Mouse (Mus musculus) hindbrain, embryonic 11.5 days (tissue): ENCODE results near the gene 4930556J24Rik. TPM values are rescaled to one million over a fixed set of nuclear protein-coding genes. Genes with fewer than 3 reads are reported as not detected.
"Not testable (repeated sequence)": the region's sequence is repeated elsewhere in the genome, so short reads cannot be mapped to it uniquely, and the experiment has no call there.

Source experiments
- ATAC-seq: fragments of 200-750 bp; cut with Nextera tagmentation; 2 replicates; pipeline ENCODE4 v1.8.0; 2017; ENCODE audit warnings: mild to moderate bottlenecking, moderate TSS enrichment, moderate library complexity; ENCODE audit not compliant: low FRiP score
- DNase-seq: peaks from one replicate; pipeline ENCODE4 v3.0.0-alpha.2; 2015; ENCODE audit warnings: low spot score
- H3K27ac ChIP-seq: fragments of 300-500 bp; sonication (generic); 2 replicates; pipeline ENCODE4 v1.5.1; 2014; ENCODE audit warnings: mild to moderate bottlenecking, low read depth, low read length
- H3K27me3 ChIP-seq: fragments of 300-500 bp; sonication (generic); 2 replicates; pipeline ENCODE4 v1.6.1; 2014; ENCODE audit warnings: mild to moderate bottlenecking, low read length, moderate library complexity, mixed read lengths; ENCODE audit not compliant: control insufficient read depth, insufficient read depth
- H3K36me3 ChIP-seq: fragments of 300-500 bp; sonication (generic); 2 replicates; pipeline ENCODE4 v1.6.1; 2014; ENCODE audit warnings: mild to moderate bottlenecking, low read length, moderate library complexity, mixed read lengths; ENCODE audit not compliant: control insufficient read depth, insufficient read depth
- H3K4me1 ChIP-seq: fragments of 300-500 bp; sonication (generic); replicated peaks from 2 replicates; pipeline ENCODE4 v1.6.1; 2014; ENCODE audit warnings: low read length, mixed read lengths; ENCODE audit not compliant: control insufficient read depth, insufficient read depth
- H3K4me2 ChIP-seq: fragments of 300-500 bp; sonication (generic); replicated peaks from 2 replicates; pipeline ENCODE4 v1.6.1; 2014; ENCODE audit warnings: mild to moderate bottlenecking, low read depth, low read length
- H3K4me3 ChIP-seq: fragments of 300-500 bp; sonication (generic); 2 replicates; pipeline ENCODE4 v1.5.1; 2014; ENCODE audit warnings: low read depth, low read length
- H3K9ac ChIP-seq: fragments of 300-500 bp; sonication (generic); 2 replicates; pipeline ENCODE4 v1.6.1; 2014; ENCODE audit warnings: low read depth, low read length
- H3K9me3 ChIP-seq: fragments of 300-500 bp; sonication (generic); 2 replicates; pipeline ENCODE4 v1.6.1; 2016; ENCODE audit warnings: low read length; ENCODE audit not compliant: control insufficient read depth
- WGBS: fragments of 180-500 bp; shearing (Covaris S2); extraction: QIAGEN DNeasy Blood & Tissue Kit; methylation state at CpG from one replicate; pipeline ENCODE4 v1.1.7; 2014; 5-methylcytosine and 5-hydroxymethylcytosine counted together
- polyA plus RNA-seq: library from polyadenylated mRNA; unstranded; fragments of >200 nt; fragmentation: Nextera tagmentation; extraction: Ambion mirVana; gene quantifications from 2 replicates; pipeline ENCODE4 v1.2.1, GENCODE M21; 2014

Gene 4930556J24Rik
- polyA plus RNA-seq, 1 experiment from 2014 or later, result 0.19 TPM

DNA sequence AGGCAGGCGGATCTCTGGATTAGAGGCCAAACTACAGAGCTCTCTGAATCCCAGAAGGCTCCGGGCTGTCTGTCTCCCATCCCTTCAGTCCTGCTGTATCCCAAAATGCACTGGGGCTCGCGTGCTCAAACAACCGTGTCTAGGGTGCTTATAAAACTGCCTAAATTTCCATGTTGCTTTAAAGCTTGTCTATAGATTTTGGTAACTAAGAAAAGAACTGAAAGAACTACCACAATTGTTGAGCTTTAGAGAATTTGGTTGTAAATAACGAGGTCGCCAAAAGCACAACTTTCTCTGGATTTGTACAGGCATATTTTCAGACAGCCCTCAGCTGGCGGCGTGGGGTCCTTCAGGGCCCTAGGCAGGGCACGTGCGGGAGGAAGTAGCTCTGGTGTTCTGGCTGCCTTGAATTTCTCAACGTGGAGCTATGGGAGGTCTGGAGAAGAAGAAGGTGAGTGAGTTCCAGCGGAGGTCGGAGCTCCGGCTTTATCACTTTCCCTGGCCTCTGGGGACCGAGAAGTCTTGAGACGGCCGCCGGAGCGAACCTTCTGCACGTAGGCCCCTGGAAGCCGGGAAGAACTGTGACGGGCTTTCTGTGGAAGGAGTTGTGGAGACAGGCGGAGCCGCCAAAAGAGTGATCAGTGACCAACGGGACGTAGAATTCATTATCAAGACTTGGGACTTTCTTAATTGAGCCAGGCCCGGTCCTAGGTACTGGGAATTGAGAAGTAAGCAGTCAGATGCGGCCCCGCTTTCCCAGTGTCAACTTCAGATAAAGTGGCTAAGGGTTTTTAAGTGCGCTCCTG lies 12.8 kb downstream of the 4930556J24Rik start, which contains the start of gene Pes1:
Pes1 (plus strand) TSS at position 366 of the 806 bp plus-strand sequence.
- WGBS, result under 1% methylated on average over 31 of the region's 31 CpGs
- 0 out of 2 replicates have a peak, but pooled peaks cover 3% of the 10 kb centered on the region for H3K36me3 ChIP-seq
- H3K4me1 ChIP-seq, result no peaks in the 10 kb centered on the region; the same call in 1 of the 2 replicates
- H3K9me3 ChIP-seq, result no peaks in the 10 kb centered on the region
- peak within 1 kb of the TSS; percentile 64 for H3K4me2 ChIP-seq
- H3K27me3 ChIP-seq, result no peaks in the 10 kb centered on the region
- H3K27ac ChIP-seq, result 0 out of 2 replicates have a peak within 1 kb of the TSS, but pooled peaks have one; percentile 27
- ATAC-seq, result peak; percentile 95
- peak; percentile 86 for DNase-seq
- peak within 1 kb of the TSS; percentile 71 for H3K9ac ChIP-seq
- H3K4me3 ChIP-seq, result peak within 1 kb of the TSS; percentile 79

DNA sequence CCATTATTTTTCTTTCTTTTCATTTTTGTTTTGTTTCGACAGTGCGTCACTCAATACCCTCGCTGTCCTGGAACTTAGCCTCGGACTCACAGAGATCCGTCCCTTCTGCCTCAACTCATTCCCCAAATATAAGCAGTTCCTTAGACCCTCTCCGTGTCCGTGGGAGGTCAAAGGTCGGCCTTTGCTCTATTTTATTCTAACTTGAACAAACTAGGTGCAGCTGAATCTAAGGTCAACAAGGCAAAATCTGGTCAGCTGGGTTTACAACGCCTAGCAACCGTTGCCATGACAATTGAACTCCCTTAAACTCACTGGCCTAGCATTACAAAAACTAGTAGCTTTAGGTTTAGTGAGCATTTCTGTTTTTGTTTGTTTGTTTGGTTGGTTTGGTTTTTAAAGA lies 13.4 kb downstream of the 4930556J24Rik start:
- peak overlapping the region; percentile 79; the same call in 1 of the 2 replicates for H3K4me3 ChIP-seq
- WGBS, result 72% methylated on average over 10 of the region's 10 CpGs
- peak overlapping the region; percentile 71; the same call in 1 of the 2 replicates for H3K9ac ChIP-seq
- H3K36me3 ChIP-seq, result 0 out of 2 replicates have a peak, but pooled peaks cover under 1% of the 10 kb centered on the region
- H3K9me3 ChIP-seq, result no peaks in the 10 kb centered on the region
- H3K27me3 ChIP-seq, result no peaks in the 10 kb centered on the region
- ATAC-seq, result peak; percentile 20
- DNase-seq, result no peak
- 0 out of 2 replicates have a peak overlapping the region, but pooled peaks have one; percentile 27 for H3K27ac ChIP-seq
- peak overlapping the region; percentile 64 for H3K4me2 ChIP-seq
- no peaks in the 10 kb centered on the region; the same call in 1 of the 2 replicates for H3K4me1 ChIP-seq

DNA sequence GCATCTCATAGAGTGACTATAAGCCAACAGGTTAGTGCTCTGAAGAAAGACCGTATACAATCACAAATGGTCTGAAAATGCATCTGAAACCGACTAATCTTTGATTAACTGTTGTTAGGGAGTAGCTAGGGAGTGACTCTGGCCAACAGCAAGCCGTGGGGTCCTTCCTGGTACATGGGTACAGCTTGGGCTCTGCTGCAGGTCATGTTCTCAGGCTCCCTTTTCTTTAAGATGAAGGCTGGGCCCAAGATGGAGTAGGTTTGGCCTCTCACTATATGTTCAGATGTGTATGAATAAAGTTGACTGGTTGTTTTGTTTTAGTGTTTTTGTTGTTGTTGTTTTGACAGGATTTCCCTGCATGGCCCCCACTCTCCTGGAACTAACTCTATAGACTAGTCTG lies 14.8 kb downstream of the 4930556J24Rik start:
- no peak for ATAC-seq
- H3K27me3 ChIP-seq, result no peaks in the 10 kb centered on the region
- H3K27ac ChIP-seq, result no peak overlapping the region
- WGBS, result 72% methylated on average over 3 of the region's 3 CpGs
- H3K4me1 ChIP-seq, result no peaks in the 10 kb centered on the region; the same call in 1 of the 2 replicates
- no peak overlapping the region for H3K4me3 ChIP-seq
- H3K9ac ChIP-seq, result no peak overlapping the region
- no peak overlapping the region for H3K4me2 ChIP-seq
- no peak for DNase-seq
- H3K9me3 ChIP-seq, result no peaks in the 10 kb centered on the region
- no peaks in the 10 kb centered on the region for H3K36me3 ChIP-seq

DNA sequence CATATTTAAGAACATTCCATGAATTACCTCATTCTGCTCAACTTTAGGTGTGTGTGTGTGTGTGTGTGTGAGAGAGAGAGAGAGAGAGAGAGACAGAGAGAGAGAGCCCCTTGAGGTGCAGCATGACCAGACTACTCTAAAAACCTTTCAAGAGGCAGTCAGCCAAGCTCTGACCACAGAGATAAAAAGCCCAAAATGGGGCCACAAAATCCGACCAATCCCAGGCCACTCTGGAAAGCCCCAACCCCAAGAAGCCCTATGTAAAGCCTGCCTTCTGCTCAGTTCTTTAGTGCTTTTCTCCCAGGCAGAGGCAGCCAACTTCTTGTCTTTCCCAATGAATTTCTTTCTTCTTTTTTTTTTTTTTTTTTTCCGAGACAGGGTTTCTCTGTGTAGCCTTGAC lies 15.7 kb downstream of the 4930556J24Rik start:
- no peaks in the 10 kb centered on the region; the same call in 1 of the 2 replicates for H3K4me1 ChIP-seq
- 48% methylated on average over 1 of the region's 2 CpGs for WGBS
- H3K9me3 ChIP-seq, result no peaks in the 10 kb centered on the region
- H3K4me2 ChIP-seq, result no peak overlapping the region
- no peak overlapping the region for H3K27ac ChIP-seq
- no peak overlapping the region for H3K4me3 ChIP-seq
- no peaks in the 10 kb centered on the region for H3K36me3 ChIP-seq
- H3K9ac ChIP-seq, result no peak overlapping the region
- H3K27me3 ChIP-seq, result no peaks in the 10 kb centered on the region
- no peak for DNase-seq
- ATAC-seq, result no peak

DNA sequence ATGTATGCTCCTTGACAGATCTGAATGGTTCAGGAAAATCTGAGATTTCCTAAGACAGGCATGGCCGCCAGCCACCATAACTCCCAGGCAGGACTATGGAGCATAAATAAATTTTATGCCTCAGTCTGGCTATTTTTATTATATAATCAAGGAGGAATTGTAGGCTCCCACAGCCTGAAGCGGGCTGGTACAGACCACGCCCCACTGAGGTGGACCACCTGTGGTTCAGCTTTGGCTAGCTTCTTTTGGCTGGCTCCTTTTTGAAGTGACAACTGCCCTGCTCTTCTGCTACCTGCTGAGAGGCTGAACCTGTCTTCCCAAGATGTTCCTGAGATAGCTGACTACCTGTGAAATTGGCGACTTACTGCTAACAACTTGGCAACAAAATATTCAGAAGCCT lies 21.2 kb downstream of the 4930556J24Rik start:
- ATAC-seq, H3K27me3 ChIP-seq, H3K9me3 ChIP-seq, H3K9ac ChIP-seq, DNase-seq, H3K27ac ChIP-seq, H3K4me2 ChIP-seq, H3K36me3 ChIP-seq, H3K4me3 ChIP-seq, H3K4me1 ChIP-seq: not testable (repeated sequence)
- 78% methylated on average over 4 of the region's 4 CpGs for WGBS

DNA sequence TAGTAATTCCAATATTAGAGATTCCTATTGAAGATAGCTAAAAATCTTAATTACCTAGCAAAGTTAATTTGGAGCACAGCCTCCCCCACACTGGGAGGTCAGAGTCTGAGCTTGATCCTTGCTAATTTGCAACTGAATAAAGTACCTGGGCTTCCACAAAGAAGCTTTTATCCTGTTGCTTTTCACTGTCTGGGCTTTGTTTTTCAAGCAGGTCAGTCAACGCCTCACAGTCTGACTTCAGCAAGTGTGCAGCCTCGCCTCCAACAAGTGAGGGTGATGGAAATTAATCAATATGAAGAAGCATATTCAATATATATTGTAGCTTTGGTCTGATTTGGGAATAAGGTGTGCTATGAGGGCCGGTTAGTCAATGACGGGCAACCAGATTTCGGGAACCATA lies 21.7 kb downstream of the 4930556J24Rik start:
- not testable (repeated sequence) for H3K9me3 ChIP-seq, H3K36me3 ChIP-seq, ATAC-seq, H3K27me3 ChIP-seq, H3K4me1 ChIP-seq, H3K4me3 ChIP-seq, H3K4me2 ChIP-seq, H3K27ac ChIP-seq, DNase-seq, H3K9ac ChIP-seq
- 77% methylated on average over 5 of the region's 5 CpGs for WGBS

DNA sequence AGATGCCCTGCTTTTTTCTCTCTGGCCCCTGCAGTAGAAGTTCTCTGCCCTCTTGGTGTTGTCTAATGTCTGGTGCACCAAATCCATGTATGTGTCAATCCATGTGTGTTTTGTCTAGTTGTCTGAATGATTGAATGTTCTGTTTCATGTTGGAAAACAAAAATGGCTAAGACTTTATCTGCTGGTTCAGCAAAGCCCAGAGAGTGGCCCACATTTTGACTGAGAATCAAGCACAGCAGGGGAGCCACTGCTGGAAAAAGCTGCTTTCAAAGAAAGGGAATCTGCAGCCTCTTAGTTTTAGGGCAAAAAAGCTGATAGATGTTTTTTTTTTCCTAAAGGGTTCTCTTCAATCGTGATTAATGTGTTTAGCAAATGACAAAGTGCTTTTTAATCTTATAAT lies 30.2 kb downstream of the 4930556J24Rik start:
- Histone ChIP-seq H3K4me2 (no peak overlapping the region), H3K27me3 (no peaks in the 10 kb centered on the region), H3K9me3 (no peaks in the 10 kb centered on the region), H3K27ac (no peak overlapping the region), H3K4me3 (no peak overlapping the region), H3K4me1 (no peaks in the 10 kb centered on the region), H3K9ac (no peak overlapping the region), H3K36me3 (no peaks in the 10 kb centered on the region)
- ATAC-seq, result no peak
- DNase-seq, result no peak
- 5% methylated on average over 1 of the region's 1 CpGs for WGBS

DNA sequence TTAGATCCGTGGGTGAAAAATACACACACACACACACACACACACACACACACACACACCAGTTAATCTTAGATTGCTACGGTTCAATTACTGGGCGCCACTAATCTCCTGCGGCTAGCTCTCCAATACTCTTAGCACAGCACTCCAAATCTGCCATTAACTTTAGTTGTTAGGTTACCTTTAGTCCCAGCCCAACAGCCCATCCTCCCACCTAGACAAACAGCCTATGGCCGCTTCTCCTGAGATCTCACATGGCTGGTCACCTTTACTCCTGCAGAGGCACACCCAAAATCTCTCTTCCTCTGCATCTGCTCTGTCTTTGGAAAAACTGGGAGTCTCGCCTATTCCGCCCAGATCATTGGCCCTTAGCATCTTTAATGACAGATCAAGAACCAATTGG lies 35.2 kb downstream of the 4930556J24Rik start:
- H3K27me3 ChIP-seq, result no peaks in the 10 kb centered on the region
- 95% methylated on average over 7 of the region's 7 CpGs for WGBS
- DNase-seq (no peak), ATAC-seq (no peak)
- H3K4me1 ChIP-seq, result no peaks in the 10 kb centered on the region
- no peak overlapping the region for H3K27ac ChIP-seq
- no peak overlapping the region for H3K4me3 ChIP-seq
- H3K36me3 ChIP-seq, result no peaks in the 10 kb centered on the region
- H3K4me2 ChIP-seq, result no peak overlapping the region
- H3K9me3 ChIP-seq, result no peaks in the 10 kb centered on the region
- no peak overlapping the region for H3K9ac ChIP-seq
